Mouse (Mus musculus) spleen, postnatal 36 days (tissue): ENCODE results near the gene Vmn2r104.

Experiments
- DNase-seq, 2 experiments: peaks; one replicate each; pipeline ENCODE4 v3.0.0; 2022; ENCODE audit warnings: low spot score in 2 of 2, mixed read lengths in 1 of 2

Gene Vmn2r104

GRCm38 (mm10) chr17:20048236-20048635, at the start of gene Vmn2r104:
Vmn2r104 (minus strand) TSS chr17:20048336.
- DNase-seq = no peak

- DNase-seq = no peak
Observed at GRCm38 (mm10) chr17:20074090-20074489, 26.0 kb upstream of the Vmn2r104 start.

- DNase-seq = no peak
Observed at GRCm38 (mm10) chr17:20071656-20072396, 23.7 kb upstream of the Vmn2r104 start.
